Mouse (Mus musculus): ENCODE results near the gene Ins1. TPM values are rescaled to one million over a fixed set of nuclear protein-coding genes. Genes with fewer than 3 reads are reported as not detected.

Ins1 gene
- not detected for total RNA-seq (2021)
- long read RNA-seq, result 0 reads

- DNase-seq (ENCODE audit: low spot score in 2 of 2), result no peak
Observed at GRCm38 (mm10) chr19:52263997-52264396, at the start of gene Ins1. Gene Ins1 (plus strand): TSS chr19:52264297.

All from layer of hippocampus, adult 18-20 months (tissue).